Mouse (Mus musculus) limb, embryonic 14.5 days (tissue): ENCODE results near the gene Cdpf1. TPM values are rescaled to one million over a fixed set of nuclear protein-coding genes. Genes with fewer than 3 reads are reported as not detected.
A peak's percentile ranks its signal among the peaks of the same experiment; 100 is the strongest.

Experiments
- ATAC-seq: fragments of 200-750 bp; cut with Nextera tagmentation; 2 replicates; pipeline ENCODE4 v1.8.0; 2017; ENCODE audit warnings: low read depth, moderate number of reproducible peaks, moderate TSS enrichment; ENCODE audit not compliant: low FRiP score
- DNase-seq: peaks from one replicate; pipeline ENCODE4 v3.0.0-alpha.2; 2015; ENCODE audit warnings: low spot score
- H3K27ac ChIP-seq: fragments of 300-500 bp; sonication (generic); replicated peaks from 2 replicates; pipeline ENCODE4 v1.5.1; 2014; ENCODE audit warnings: low read depth, mild to moderate bottlenecking, low read length, moderate library complexity, mixed read lengths
- H3K27me3 ChIP-seq: fragments of 300-500 bp; sonication (generic); 2 replicates; pipeline ENCODE4 v1.6.1; 2014; ENCODE audit warnings: low read length, mixed read lengths; ENCODE audit not compliant: control insufficient read depth, insufficient read depth
- H3K36me3 ChIP-seq: fragments of 300-500 bp; sonication (generic); 2 replicates; pipeline ENCODE4 v1.6.1; 2014; ENCODE audit warnings: mild to moderate bottlenecking, low read length, moderate library complexity, mixed read lengths; ENCODE audit not compliant: control insufficient read depth, insufficient read depth
- H3K4me1 ChIP-seq: fragments of 300-500 bp; sonication (generic); 2 replicates; pipeline ENCODE4 v1.6.1; 2014; ENCODE audit warnings: antibody characterized with exemption, low read length, mixed read lengths; ENCODE audit not compliant: control insufficient read depth, insufficient read depth
- H3K4me2 ChIP-seq: fragments of 300-500 bp; sonication (generic); replicated peaks from 2 replicates; pipeline ENCODE4 v1.6.1; 2014; ENCODE audit warnings: low read depth, mild to moderate bottlenecking, low read length, moderate library complexity; ENCODE audit not compliant: severe bottlenecking
- H3K4me3 ChIP-seq: fragments of 300-500 bp; sonication (generic); replicated peaks from 2 replicates; pipeline ENCODE4 v1.5.1; 2014; ENCODE audit warnings: low read length
- H3K9ac ChIP-seq: fragments of 300-500 bp; sonication (generic); 2 replicates; pipeline ENCODE4 v1.6.1; 2014; ENCODE audit warnings: mild to moderate bottlenecking, low read depth, low read length, moderate library complexity; ENCODE audit not compliant: severe bottlenecking
- H3K9me3 ChIP-seq: fragments of 300-500 bp; sonication (generic); 2 replicates; pipeline ENCODE4 v1.6.1; 2016; ENCODE audit warnings: low read length; ENCODE audit not compliant: control insufficient read depth
- POLR2A ChIP-seq: fragments of 200-500 bp; IDR thresholded peaks from 2 replicates; pipeline ENCODE4 v1.8.0; 2012; ENCODE audit warnings: inconsistent platforms, mild to moderate bottlenecking, moderate library complexity, borderline replicate concordance; ENCODE audit not compliant: insufficient read depth, insufficient read length; ENCODE audit errors: extremely low read depth
- WGBS: fragments of 180-500 bp; shearing (Covaris S2); extraction: QIAGEN DNeasy Blood & Tissue Kit; methylation state at CpG from one replicate; pipeline ENCODE4 v1.1.7; 2014; 5-methylcytosine and 5-hydroxymethylcytosine counted together
- polyA plus RNA-seq, 2 experiments: library from polyadenylated mRNA; depleted of rRNA in 1 of 2; stranded (reverse) in 1 of 2; unstranded in 1 of 2; fragments of >200 nt; fragmentation: Nextera tagmentation in 1 of 2; extraction: Ambion mirVana in 1 of 2; gene quantifications; 2 replicates each; pipeline versions ENCODE4 v1.2.1 to v1.2.3; 2012 to 2014

The Cdpf1 gene
- polyA plus RNA-seq (2012; rRNA removed): 25.0 and 36.2 TPM in 2 replicates
- 28.4 and 32.5 TPM in 2 replicates for polyA plus RNA-seq (2014; fragmentation: Nextera tagmentation; extraction: Ambion mirVana)

GRCm38 (mm10) chr15:85811535-85812277 lies at the start of gene Cdpf1:
Gene Cdpf1 (minus strand): TSS chr15:85811697.
- peak; percentile 97 for ATAC-seq
- peak; percentile 58; the same call in 1 of the 2 replicates for TF ChIP-seq POLR2A
- Histone ChIP-seq H3K9me3 (no peaks in the 10 kb centered on the region), H3K4me2 (peak within 1 kb of the TSS; percentile 89), H3K4me1 (peaks cover 10% of the 10 kb centered on the region; the same call in 1 of the 2 replicates), H3K36me3 (no peaks in the 10 kb centered on the region), H3K4me3 (peak within 1 kb of the TSS; percentile 85), H3K27ac (peak within 1 kb of the TSS; percentile 91), H3K27me3 (no peaks in the 10 kb centered on the region), H3K9ac (peak within 1 kb of the TSS; percentile 77)
- peak; percentile 99 for DNase-seq
- 4% methylated on average over 28 of the region's 36 CpGs for WGBS

- peak; percentile 99 for DNase-seq
- Histone ChIP-seq H3K9ac (peak within 1 kb of the TSS; percentile 73), H3K27me3 (no peaks in the 10 kb centered on the region), H3K4me1 (peaks cover 18% of the 10 kb centered on the region), H3K4me2 (peak within 1 kb of the TSS; percentile 90), H3K27ac (0 out of 2 replicates have a peak within 1 kb of the TSS, but pooled peaks have one; percentile 33), H3K4me3 (peak within 1 kb of the TSS; percentile 74), H3K9me3 (no peaks in the 10 kb centered on the region), H3K36me3 (peaks cover 30% of the 10 kb centered on the region)
- peak; percentile 52; the same call in 1 of the 2 replicates for TF ChIP-seq POLR2A
- 0% methylated on average over 42 of the region's 42 CpGs for WGBS
- ATAC-seq: peak; percentile 99
Measured at GRCm38 (mm10) chr15:85859490-85860031, 48.1 kb upstream of the Cdpf1 start, which contains the start of gene Gtse1. Gene Gtse1 (plus strand): TSS chr15:85859745.

- H3K4me3 ChIP-seq: peak overlapping the region; percentile 74
- peaks cover 25% of the 10 kb centered on the region for H3K36me3 ChIP-seq
- peak overlapping the region; percentile 73 for H3K9ac ChIP-seq
- no peaks in the 10 kb centered on the region for H3K9me3 ChIP-seq
- peak; percentile 2; the same call in 1 of the 2 replicates for ATAC-seq
- 0 out of 2 replicates have a peak overlapping the region, but pooled peaks have one; percentile 33 for H3K27ac ChIP-seq
- no peak for TF ChIP-seq POLR2A
- no peaks in the 10 kb centered on the region for H3K27me3 ChIP-seq
- H3K4me2 ChIP-seq: peak overlapping the region; percentile 86
- peak; percentile 6 for DNase-seq
- H3K4me1 ChIP-seq: peaks cover 18% of the 10 kb centered on the region
- 10% methylated on average over 15 of the region's 15 CpGs for WGBS
Measured at GRCm38 (mm10) chr15:85858980-85859489, 47.5 kb upstream of the Cdpf1 start.

- Histone ChIP-seq H3K27ac (no peak overlapping the region), H3K9ac (no peak overlapping the region), H3K9me3 (no peaks in the 10 kb centered on the region), H3K4me1 (no peaks in the 10 kb centered on the region), H3K4me2 (no peak overlapping the region), H3K4me3 (no peak overlapping the region), H3K36me3 (no peaks in the 10 kb centered on the region), H3K27me3 (no peaks in the 10 kb centered on the region)
- ATAC-seq (no peak), DNase-seq (no peak)
- no peak for TF ChIP-seq POLR2A
- 82% methylated on average over 12 of the region's 12 CpGs for WGBS
Measured at GRCm38 (mm10) chr15:85851656-85852392, 40.3 kb upstream of the Cdpf1 start.

- no peak for TF ChIP-seq POLR2A
- Histone ChIP-seq H3K9ac (no peak overlapping the region), H3K4me2 (no peak overlapping the region), H3K27ac (no peak overlapping the region), H3K4me1 (no peaks in the 10 kb centered on the region), H3K9me3 (no peaks in the 10 kb centered on the region), H3K27me3 (no peaks in the 10 kb centered on the region), H3K36me3 (0 out of 2 replicates have a peak, but pooled peaks cover 4% of the 10 kb centered on the region), H3K4me3 (no peak overlapping the region)
- no peak for ATAC-seq
- no peak for DNase-seq
Measured at GRCm38 (mm10) chr15:85845071-85845470, 33.6 kb upstream of the Cdpf1 start.
